Mouse (Mus musculus): Measurements from ENCODE around the gene Bax. TPM values are rescaled to one million over a fixed set of nuclear protein-coding genes. Genes with fewer than 3 reads are reported as not detected.

The Bax gene
- 178 and 185 TPM in 2 replicates for polyA plus RNA-seq (2015; fragmentation: Nextera tagmentation; extraction: Ambion mirVana)

DNA sequence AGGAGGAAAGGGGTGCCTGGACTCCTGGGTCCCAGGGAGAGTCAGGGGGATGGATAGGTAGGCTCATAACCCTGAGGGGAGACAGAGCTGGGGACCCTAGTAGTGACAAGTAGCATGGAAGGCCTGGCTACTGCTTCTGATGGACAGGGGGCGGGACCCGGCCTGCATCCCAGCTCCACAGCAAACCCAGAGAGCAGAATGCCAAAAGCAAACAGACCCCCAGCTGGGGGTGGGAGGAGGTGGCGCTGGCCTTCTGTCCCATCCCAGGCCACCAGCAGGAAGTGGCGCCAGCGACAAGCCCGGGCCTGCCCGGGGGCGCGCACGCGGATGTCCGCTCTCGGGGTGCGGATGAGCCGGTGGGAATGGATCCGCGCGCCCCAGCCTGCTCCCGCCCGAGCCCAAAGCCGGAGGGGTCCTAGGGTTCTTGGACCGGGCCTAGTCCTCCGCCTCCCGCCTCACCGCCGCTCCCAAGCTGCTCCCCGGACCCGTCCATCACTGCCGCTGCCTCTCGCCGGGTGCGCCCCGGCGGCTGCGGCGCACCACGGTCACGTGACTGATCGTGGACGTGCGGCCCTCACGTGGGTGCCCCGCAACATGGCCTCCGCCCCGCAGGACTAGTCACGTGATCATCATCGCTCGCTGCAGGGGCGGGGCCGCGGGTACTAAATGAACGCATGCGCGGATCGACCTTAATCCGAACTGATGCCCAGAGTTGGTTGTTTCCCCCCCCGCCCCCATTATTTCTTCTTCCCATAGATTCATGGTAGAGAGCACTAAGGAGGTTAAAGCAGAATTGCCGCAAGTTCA is at the start of gene Bax:
Gene Bax (minus strand): TSS at position 616 of the 807 bp plus-strand sequence.
- peak within 1 kb of the TSS; percentile 85 for H3K4me3 ChIP-seq (ENCODE audit: low read length)
- under 1% methylated on average over 58 of the region's 58 CpGs for WGBS
- no peaks in the 10 kb centered on the region for H3K27me3 ChIP-seq (replicated peaks; ENCODE audit: control insufficient read depth, insufficient read depth, low read length)
- no peaks in the 10 kb centered on the region; the same call in 1 of the 2 replicates for H3K36me3 ChIP-seq (ENCODE audit: control insufficient read depth, insufficient read depth, low read length)
- peaks cover 21% of the 10 kb centered on the region for H3K4me1 ChIP-seq (ENCODE audit: control insufficient read depth, insufficient read depth, low read length)
- H3K4me2 ChIP-seq (ENCODE audit: low read depth, low read length), result peak within 1 kb of the TSS; percentile 64
- H3K27ac ChIP-seq (ENCODE audit: low read length), result peak within 1 kb of the TSS; percentile 52
- H3K9me3 ChIP-seq (ENCODE audit: control insufficient read depth, low read length), result no peaks in the 10 kb centered on the region
- peak within 1 kb of the TSS; percentile 88 for H3K9ac ChIP-seq (ENCODE audit: low read depth, low read length)
- peak; percentile 77 for ATAC-seq

DNA sequence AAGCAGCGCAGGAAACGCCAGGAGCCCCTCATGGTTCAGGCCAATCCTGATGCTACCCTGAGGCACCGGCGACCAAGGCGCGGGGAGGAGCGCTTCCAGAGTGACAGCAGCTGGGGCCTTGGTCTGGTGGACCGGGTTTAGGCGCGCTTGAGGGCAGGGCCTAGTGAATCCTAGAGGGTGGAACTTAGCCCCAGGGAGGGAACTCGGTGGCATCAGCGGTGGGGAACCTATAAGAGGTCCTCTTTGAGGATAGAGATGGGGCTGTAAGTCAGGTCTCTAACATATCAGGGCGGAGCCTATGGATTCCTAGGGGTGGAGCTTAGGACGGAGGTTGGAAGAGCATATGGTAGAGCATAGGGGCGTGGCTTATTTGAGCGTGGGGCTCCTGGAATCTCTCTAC is 48.7 kb upstream of the Bax start:
- H3K27me3 ChIP-seq (replicated peaks; ENCODE audit: control insufficient read depth, insufficient read depth, low read length), result no peaks in the 10 kb centered on the region
- no peaks in the 10 kb centered on the region for H3K9me3 ChIP-seq (ENCODE audit: control insufficient read depth, low read length)
- H3K4me3 ChIP-seq (ENCODE audit: low read length), result no peak overlapping the region
- H3K36me3 ChIP-seq (ENCODE audit: control insufficient read depth, insufficient read depth, low read length), result no peaks in the 10 kb centered on the region
- peak overlapping the region; percentile 65 for H3K27ac ChIP-seq (ENCODE audit: low read length)
- H3K9ac ChIP-seq (ENCODE audit: low read depth, low read length), result peak overlapping the region; percentile 39; the same call in 1 of the 2 replicates
- peaks cover 13% of the 10 kb centered on the region for H3K4me1 ChIP-seq (ENCODE audit: control insufficient read depth, insufficient read depth, low read length)
- H3K4me2 ChIP-seq (ENCODE audit: low read depth, low read length), result 0 out of 2 replicates have a peak overlapping the region, but pooled peaks have one; percentile 6
- peak; percentile 13; the same call in 1 of the 2 replicates for ATAC-seq
- WGBS, result 29% methylated on average over 16 of the region's 16 CpGs

DNA sequence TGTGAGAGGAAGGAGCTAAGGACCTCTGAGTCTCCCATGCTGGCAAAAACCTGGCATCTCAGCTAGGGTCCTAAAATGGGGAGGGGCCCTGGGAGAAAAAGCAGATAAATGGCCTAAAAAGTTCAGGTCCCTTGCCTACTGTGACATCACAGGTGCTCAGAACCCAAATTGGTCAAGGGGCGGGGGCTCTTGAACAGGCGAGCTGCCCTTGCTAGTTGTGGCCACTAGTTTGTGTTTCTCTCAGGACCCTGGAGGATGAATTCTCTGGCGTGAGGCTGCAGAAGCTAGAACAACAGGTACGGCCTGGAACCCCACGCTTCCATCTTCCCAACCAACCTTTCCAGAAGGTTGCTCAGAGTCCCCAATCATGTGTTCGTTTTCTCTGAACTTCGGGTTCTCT is 47.7 kb upstream of the Bax start:
- no peaks in the 10 kb centered on the region for H3K36me3 ChIP-seq (ENCODE audit: control insufficient read depth, insufficient read depth, low read length)
- H3K4me2 ChIP-seq (ENCODE audit: low read depth, low read length), result no peak overlapping the region
- no peak overlapping the region for H3K9ac ChIP-seq (ENCODE audit: low read depth, low read length)
- H3K9me3 ChIP-seq (ENCODE audit: control insufficient read depth, low read length), result no peaks in the 10 kb centered on the region
- no peaks in the 10 kb centered on the region for H3K27me3 ChIP-seq (replicated peaks; ENCODE audit: control insufficient read depth, insufficient read depth, low read length)
- no peak for ATAC-seq
- no peak overlapping the region for H3K27ac ChIP-seq (ENCODE audit: low read length)
- no peak overlapping the region for H3K4me3 ChIP-seq (ENCODE audit: low read length)
- 82% methylated on average over 7 of the region's 7 CpGs for WGBS
- H3K4me1 ChIP-seq (ENCODE audit: control insufficient read depth, insufficient read depth, low read length), result peaks cover 15% of the 10 kb centered on the region

DNA sequence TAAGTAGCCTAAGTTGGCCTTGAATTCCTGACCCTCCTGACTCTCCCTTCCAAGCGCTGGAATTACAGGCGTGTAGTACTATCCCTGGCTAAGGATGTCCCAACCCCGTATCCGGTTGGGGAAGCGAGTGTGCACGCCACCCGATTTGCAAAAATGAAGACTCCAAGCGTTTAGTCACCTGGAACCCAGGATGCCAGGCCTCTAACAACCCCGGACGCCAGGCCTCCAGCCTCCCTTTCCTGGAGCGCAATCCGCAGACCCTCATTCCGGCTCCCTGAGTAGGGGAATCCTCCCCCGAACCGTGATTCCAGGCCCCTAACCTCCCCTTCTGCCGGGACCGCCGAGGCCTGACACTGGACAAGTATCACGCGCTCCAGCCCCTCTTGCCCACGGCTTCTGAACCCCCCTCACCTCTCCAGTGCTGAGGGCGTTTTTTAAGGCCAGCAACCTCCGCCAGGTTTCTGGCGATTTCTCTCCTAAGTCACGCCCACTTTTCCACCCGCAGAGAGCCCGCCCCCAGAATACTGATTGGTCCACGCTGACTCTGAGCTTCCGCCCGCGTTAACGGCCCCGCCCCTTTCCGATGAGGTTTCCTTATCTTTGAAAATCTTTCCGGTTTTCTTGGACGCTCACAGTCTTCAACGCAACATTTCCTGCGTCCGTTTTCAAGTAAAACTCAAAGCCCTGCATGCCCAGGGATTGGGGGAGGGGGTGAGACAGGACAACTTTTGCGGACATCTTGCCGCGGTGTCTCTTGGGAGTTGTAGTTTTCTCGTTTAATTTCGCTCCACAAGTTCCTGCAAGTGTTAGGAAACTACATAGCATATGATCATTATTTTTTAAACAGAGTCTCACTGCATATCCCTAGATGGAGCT is 43.5 kb upstream of the Bax start, which contains the start of gene Nucb1:
Gene Nucb1 (minus strand): TSS at position 495 of the 876 bp plus-strand sequence.
- ATAC-seq, result peak; percentile 82
- peak within 1 kb of the TSS; percentile 98 for H3K4me2 ChIP-seq (ENCODE audit: low read depth, low read length)
- peak within 1 kb of the TSS; percentile 87 for H3K4me3 ChIP-seq (ENCODE audit: low read length)
- H3K27me3 ChIP-seq (replicated peaks; ENCODE audit: control insufficient read depth, insufficient read depth, low read length), result no peaks in the 10 kb centered on the region
- no peaks in the 10 kb centered on the region for H3K9me3 ChIP-seq (ENCODE audit: control insufficient read depth, low read length)
- H3K36me3 ChIP-seq (ENCODE audit: control insufficient read depth, insufficient read depth, low read length), result 0 out of 2 replicates have a peak, but pooled peaks cover 2% of the 10 kb centered on the region
- WGBS, result under 1% methylated on average over 44 of the region's 44 CpGs
- peak within 1 kb of the TSS; percentile 90 for H3K9ac ChIP-seq (ENCODE audit: low read depth, low read length)
- H3K27ac ChIP-seq (ENCODE audit: low read length), result peak within 1 kb of the TSS; percentile 96
- H3K4me1 ChIP-seq (ENCODE audit: control insufficient read depth, insufficient read depth, low read length), result peaks cover 23% of the 10 kb centered on the region

DNA sequence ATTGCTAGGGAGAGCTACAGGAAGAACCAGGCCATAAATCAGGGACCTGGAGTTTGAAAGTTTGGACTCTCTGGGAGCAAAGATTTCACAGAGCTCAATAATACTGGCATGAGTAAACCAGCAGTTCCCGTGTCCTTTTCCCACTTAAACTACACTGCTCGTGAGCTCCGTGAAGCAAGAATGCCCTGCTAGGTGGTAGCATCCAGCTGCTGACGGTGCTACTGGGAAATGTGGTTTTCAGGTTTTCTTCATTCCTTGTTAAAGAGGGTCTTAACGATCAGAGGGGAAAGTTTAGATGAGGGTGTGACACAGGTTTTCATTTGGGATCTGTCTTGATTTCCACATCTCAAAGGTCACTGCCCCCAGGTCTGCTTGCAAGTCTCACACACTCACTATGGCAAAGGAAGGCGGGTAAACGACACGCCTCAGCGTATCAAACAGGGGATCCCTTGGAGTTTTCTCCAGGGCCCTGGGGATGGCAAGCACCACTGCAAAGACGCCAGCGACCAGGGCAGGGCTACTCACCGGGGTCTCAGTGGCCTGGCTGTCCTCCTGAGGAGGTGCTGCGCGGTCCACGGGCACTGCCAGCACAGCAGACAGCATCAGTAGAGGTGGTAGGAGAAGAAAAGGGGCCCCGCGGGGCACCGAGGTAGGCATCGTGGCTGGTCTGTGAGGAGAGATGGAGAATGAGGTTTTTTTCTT is 42.6 kb upstream of the Bax start:
- Histone ChIP-seq H3K27ac (ENCODE audit: low read length) (peak overlapping the region; percentile 96), H3K36me3 (ENCODE audit: control insufficient read depth, insufficient read depth, low read length) (0 out of 2 replicates have a peak, but pooled peaks cover 2% of the 10 kb centered on the region), H3K4me2 (ENCODE audit: low read depth, low read length) (peak overlapping the region; percentile 98), H3K27me3 (replicated peaks; ENCODE audit: control insufficient read depth, insufficient read depth, low read length) (no peaks in the 10 kb centered on the region), H3K4me1 (ENCODE audit: control insufficient read depth, insufficient read depth, low read length) (peaks cover 18% of the 10 kb centered on the region), H3K9me3 (ENCODE audit: control insufficient read depth, low read length) (no peaks in the 10 kb centered on the region), H3K9ac (ENCODE audit: low read depth, low read length) (peak overlapping the region; percentile 90), H3K4me3 (ENCODE audit: low read length) (peak overlapping the region; percentile 87)
- 20% methylated on average over 19 of the region's 19 CpGs for WGBS
- ATAC-seq, result peak; percentile 44

DNA sequence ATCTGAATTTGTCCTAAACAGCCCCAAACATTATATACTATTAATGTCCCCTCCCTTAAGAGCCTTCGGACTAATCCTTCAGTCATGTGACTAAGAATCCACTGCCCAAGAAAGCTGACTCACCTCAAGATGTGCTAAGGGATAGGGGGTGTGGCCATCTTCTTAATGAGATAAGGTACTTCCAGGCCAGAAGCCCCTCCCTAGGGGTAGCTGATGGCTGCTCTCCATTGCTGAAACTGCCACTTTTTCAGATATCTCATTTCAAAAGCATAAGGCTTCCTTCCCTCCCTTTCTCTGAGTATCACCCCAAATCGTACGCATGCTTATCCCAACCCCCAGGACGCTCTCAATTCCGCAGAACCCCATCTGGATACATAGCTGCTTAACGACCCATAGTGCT is 41.9 kb upstream of the Bax start:
- 73% methylated on average over 6 of the region's 6 CpGs for WGBS
- peak overlapping the region; percentile 87; the same call in 1 of the 2 replicates for H3K4me3 ChIP-seq (ENCODE audit: low read length)
- H3K4me1 ChIP-seq (ENCODE audit: control insufficient read depth, insufficient read depth, low read length), result peaks cover 18% of the 10 kb centered on the region
- H3K9ac ChIP-seq (ENCODE audit: low read depth, low read length), result peak overlapping the region; percentile 90; the same call in 1 of the 2 replicates
- H3K36me3 ChIP-seq (ENCODE audit: control insufficient read depth, insufficient read depth, low read length), result 0 out of 2 replicates have a peak, but pooled peaks cover 2% of the 10 kb centered on the region
- peak overlapping the region; percentile 96 for H3K27ac ChIP-seq (ENCODE audit: low read length)
- no peaks in the 10 kb centered on the region for H3K27me3 ChIP-seq (replicated peaks; ENCODE audit: control insufficient read depth, insufficient read depth, low read length)
- ATAC-seq, result peak; percentile 31
- H3K4me2 ChIP-seq (ENCODE audit: low read depth, low read length), result peak overlapping the region; percentile 98
- no peaks in the 10 kb centered on the region for H3K9me3 ChIP-seq (ENCODE audit: control insufficient read depth, low read length)

DNA sequence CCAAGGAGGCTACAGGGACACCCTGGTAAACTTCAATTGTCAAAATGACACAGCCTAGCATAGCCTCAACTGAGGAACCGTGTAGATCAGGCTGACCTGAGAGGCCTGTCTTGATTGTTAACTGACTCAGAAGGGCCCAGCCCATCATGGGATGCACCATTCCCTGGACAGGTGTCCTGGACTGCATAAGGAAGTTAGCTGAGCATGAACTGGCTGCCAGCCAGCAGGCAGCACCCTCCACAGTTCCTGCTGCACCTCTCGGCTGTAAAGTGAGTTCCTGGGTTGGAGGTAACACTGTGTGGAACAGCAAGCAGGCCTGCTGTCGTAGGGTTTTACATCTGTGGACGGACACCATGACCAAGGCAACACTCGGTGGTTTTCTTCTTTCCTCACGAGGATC is 40.9 kb upstream of the Bax start:
- H3K4me2 ChIP-seq (ENCODE audit: low read depth, low read length), result no peak overlapping the region
- H3K27me3 ChIP-seq (replicated peaks; ENCODE audit: control insufficient read depth, insufficient read depth, low read length), result no peaks in the 10 kb centered on the region
- H3K9me3 ChIP-seq (ENCODE audit: control insufficient read depth, low read length), result no peaks in the 10 kb centered on the region
- peaks cover 18% of the 10 kb centered on the region for H3K4me1 ChIP-seq (ENCODE audit: control insufficient read depth, insufficient read depth, low read length)
- peak; percentile 75 for ATAC-seq
- H3K36me3 ChIP-seq (ENCODE audit: control insufficient read depth, insufficient read depth, low read length), result 0 out of 2 replicates have a peak, but pooled peaks cover 2% of the 10 kb centered on the region
- H3K9ac ChIP-seq (ENCODE audit: low read depth, low read length), result no peak overlapping the region
- H3K4me3 ChIP-seq (ENCODE audit: low read length), result no peak overlapping the region
- peak overlapping the region; percentile 53 for H3K27ac ChIP-seq (ENCODE audit: low read length)
- WGBS, result 68% methylated on average over 6 of the region's 6 CpGs

DNA sequence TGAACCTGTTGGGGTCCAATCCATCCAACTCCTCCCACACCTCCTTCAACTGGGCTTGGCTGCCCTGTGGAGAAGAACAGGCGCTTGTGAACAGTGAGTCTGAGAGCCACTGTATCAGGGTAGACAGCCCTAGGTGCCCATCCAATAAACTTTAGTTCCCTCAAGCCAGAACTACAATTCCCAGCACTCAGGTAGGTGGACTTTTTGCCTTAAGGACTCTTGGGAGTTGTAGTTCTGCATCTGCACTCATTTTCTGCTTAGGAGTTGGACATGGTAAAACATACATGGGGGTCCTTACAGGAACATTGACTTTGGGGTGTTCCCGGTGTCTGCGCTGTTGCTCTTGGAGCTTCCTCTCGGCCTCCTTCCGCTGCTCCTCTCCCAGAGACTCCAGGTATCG is 31.7 kb upstream of the Bax start:
- H3K4me3 ChIP-seq (ENCODE audit: low read length), result no peak overlapping the region
- H3K36me3 ChIP-seq (ENCODE audit: control insufficient read depth, insufficient read depth, low read length), result peaks cover 19% of the 10 kb centered on the region
- no peaks in the 10 kb centered on the region for H3K4me1 ChIP-seq (ENCODE audit: control insufficient read depth, insufficient read depth, low read length)
- no peaks in the 10 kb centered on the region for H3K27me3 ChIP-seq (replicated peaks; ENCODE audit: control insufficient read depth, insufficient read depth, low read length)
- 97% methylated on average over 6 of the region's 6 CpGs for WGBS
- no peak overlapping the region for H3K4me2 ChIP-seq (ENCODE audit: low read depth, low read length)
- H3K27ac ChIP-seq (ENCODE audit: low read length), result no peak overlapping the region
- H3K9ac ChIP-seq (ENCODE audit: low read depth, low read length), result no peak overlapping the region
- ATAC-seq, result no peak
- no peaks in the 10 kb centered on the region for H3K9me3 ChIP-seq (ENCODE audit: control insufficient read depth, low read length)
